Mouse (Mus musculus): Measurements from ENCODE around the gene Mc3r. TPM values are rescaled to one million over a fixed set of nuclear protein-coding genes. Genes with fewer than 3 reads are reported as not detected.

Mc3r gene
- polyA plus RNA-seq (2015; fragmentation: Nextera tagmentation; extraction: Ambion mirVana): 0.18 and 0.24 TPM in 2 replicates

DNA sequence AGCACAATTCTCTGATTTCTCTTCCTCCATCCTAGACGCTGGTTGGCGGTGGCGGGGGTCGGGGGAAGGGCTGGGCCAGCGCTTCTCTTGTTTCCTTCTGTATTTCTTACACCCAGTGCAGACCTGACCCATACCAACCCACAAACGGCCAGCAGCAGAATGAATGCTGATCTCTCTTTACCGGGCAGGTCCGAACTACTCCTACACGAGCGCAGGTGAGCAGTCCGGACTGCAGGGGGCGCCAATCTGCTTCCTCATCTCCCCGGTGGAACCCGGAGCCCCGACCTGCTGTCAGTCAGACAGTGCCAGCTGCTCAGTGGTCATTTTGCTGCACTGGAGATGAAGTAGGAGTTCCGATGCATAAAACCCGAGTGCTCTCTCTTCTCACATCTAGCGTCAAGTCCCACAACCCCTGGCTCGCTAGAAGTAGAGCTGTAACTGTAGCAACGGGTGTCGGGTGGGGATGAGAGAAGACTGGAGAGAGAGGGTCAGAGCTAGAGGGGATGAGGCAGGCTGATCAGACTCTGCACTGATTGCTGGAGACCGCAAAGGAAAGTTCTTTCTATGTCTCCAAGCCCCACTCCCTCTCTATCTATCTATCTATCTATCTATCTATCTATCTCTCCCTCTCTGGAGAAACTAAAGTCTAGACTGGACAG lies at the start of gene Mc3r:
Gene Mc3r (plus strand): TSS at position 387 of the 659 bp plus-strand sequence.
- WGBS: 8% methylated on average over 22 of the region's 22 CpGs
- H3K4me1 ChIP-seq: peaks cover 5% of the 10 kb centered on the region
- no peak within 1 kb of the TSS for H3K9ac ChIP-seq (replicated peaks)
- H3K27ac ChIP-seq (replicated peaks): no peak within 1 kb of the TSS
- H3K36me3 ChIP-seq: no peaks in the 10 kb centered on the region
- H3K4me2 ChIP-seq (replicated peaks): peak within 1 kb of the TSS; percentile 29
- peak; percentile 77 for ATAC-seq (replicated peaks)
- H3K9me3 ChIP-seq: no peaks in the 10 kb centered on the region
- peaks cover 41% of the 10 kb centered on the region for H3K27me3 ChIP-seq
- 0 out of 2 replicates have a peak within 1 kb of the TSS, but pooled peaks have one; percentile 5 for H3K4me3 ChIP-seq

DNA sequence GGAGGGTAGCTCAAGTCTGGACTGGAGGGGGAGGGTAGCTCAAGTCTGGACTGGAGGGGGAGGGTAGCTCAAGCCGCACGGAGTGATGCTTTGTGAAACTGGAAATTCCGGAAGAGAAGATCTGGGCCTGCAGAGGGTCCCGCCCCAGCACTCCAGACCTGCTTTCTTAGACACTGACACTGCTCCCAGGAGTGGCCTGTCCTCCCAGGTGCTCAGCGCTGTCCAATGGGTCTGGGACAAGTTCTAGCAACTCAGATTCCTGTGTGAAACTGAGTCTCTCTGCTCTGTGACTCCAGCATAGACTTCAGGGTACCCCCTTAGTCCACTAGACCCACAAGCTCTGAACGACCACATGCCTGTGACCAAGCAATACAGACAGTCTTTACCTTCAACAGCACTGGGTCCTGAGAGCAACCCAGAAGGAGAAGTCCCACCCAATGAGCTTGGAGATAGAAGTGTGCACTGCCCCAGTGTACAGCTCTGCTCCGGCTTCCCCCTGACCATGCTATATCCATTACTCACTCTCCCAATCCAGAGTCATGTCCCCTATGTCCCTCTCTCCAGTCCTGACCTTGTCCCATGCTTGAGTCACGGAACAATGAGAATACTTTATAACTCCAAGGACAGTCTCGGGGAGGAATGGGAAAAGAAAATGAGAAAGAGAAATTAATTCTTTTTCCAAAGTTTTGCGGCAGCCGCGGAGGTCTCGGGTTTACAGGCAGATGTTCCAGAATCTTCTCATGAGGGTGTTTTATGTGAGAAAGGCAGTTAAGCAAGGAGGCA lies 46.1 kb upstream of the Mc3r start:
- no peaks in the 10 kb centered on the region for H3K27me3 ChIP-seq
- H3K27ac ChIP-seq (replicated peaks): no peak overlapping the region
- H3K4me2 ChIP-seq (replicated peaks): no peak overlapping the region
- no peak for ATAC-seq (replicated peaks)
- no peak overlapping the region for H3K9ac ChIP-seq (replicated peaks)
- H3K4me3 ChIP-seq: no peak overlapping the region
- H3K4me1 ChIP-seq: no peaks in the 10 kb centered on the region
- H3K9me3 ChIP-seq: no peaks in the 10 kb centered on the region
- H3K36me3 ChIP-seq: no peaks in the 10 kb centered on the region
- 87% methylated on average over 13 of the region's 13 CpGs for WGBS

DNA sequence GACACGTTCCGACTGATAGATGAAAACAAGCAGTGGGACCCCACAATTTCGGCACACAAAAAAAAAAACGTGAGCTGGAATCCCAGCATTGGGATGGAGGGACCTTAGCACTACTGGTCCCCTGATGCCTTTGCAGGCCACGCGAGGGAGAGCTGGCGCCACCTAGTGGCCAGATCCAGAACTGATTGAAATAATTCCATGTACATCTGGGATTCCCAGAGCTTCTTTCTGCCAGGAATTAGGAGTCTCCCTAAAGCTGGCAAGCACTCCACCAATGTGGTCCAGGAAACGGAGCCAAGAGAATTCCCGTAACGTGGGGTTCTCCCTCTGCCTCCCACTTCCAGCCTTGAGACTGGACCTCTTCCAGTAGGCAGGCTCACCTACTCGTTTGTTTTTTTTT lies 41.3 kb upstream of the Mc3r start:
- 5% methylated on average over 11 of the region's 11 CpGs for WGBS

DNA sequence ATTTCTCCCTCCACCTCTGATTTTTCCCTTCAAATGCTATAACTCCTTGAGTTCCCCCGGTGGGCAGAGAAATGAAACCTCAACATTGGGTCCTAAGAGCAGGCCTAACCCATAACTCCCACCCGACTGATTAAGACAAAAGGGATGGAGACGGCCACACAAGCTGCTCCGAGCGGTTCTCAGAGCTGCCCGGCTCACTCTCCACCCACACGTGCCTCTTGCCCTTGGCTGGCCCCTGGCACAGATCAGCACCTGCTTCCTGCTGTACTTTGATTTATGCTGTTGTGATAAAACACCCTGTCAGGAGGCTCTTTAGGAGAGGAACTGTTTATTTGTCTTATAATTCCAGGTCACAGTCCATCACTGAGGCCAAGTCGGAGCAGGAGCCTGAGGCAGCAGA lies 34.8 kb upstream of the Mc3r start:
- no peak overlapping the region for H3K9ac ChIP-seq (replicated peaks)
- no peaks in the 10 kb centered on the region for H3K36me3 ChIP-seq
- peaks cover 6% of the 10 kb centered on the region for H3K4me1 ChIP-seq
- WGBS: 88% methylated on average over 8 of the region's 8 CpGs
- no peak overlapping the region for H3K4me3 ChIP-seq
- no peaks in the 10 kb centered on the region for H3K9me3 ChIP-seq
- ATAC-seq (replicated peaks): no peak
- no peaks in the 10 kb centered on the region for H3K27me3 ChIP-seq
- H3K4me2 ChIP-seq (replicated peaks): no peak overlapping the region
- H3K27ac ChIP-seq (replicated peaks): no peak overlapping the region

More for the DNA sequence above, 41.3 kb upstream of the Mc3r start:
- Histone ChIP-seq H3K4me3 (no peak overlapping the region), H3K27ac (replicated peaks) (no peak overlapping the region), H3K4me2 (replicated peaks) (no peak overlapping the region), H3K27me3 (no peaks in the 10 kb centered on the region), H3K4me1 (0 out of 2 replicates have a peak, but pooled peaks cover 3% of the 10 kb centered on the region), H3K36me3 (no peaks in the 10 kb centered on the region), H3K9me3 (no peaks in the 10 kb centered on the region), H3K9ac (replicated peaks) (no peak overlapping the region)
- peak; percentile 82 for ATAC-seq (replicated peaks)

DNA sequence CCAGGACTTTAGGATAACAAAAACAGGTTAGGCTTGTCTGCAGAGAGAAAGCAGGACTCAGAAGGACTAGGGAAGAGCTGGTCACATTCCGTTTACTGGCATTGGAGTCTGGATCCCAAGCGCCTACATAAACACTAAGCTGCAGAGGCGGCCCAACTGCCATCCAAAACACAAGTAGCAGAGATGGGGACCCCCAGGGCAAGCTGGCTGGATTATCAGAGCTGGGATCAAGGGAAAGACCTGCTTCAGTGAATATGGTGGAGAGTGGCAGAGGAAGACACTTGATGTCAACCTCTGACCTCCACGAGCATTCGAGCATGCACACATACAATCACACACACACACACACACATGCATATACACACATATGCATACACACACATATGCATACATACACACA lies 34.0 kb upstream of the Mc3r start:
- H3K9me3 ChIP-seq: no peaks in the 10 kb centered on the region
- H3K36me3 ChIP-seq: no peaks in the 10 kb centered on the region
- no peak overlapping the region for H3K4me2 ChIP-seq (replicated peaks)
- peaks cover 6% of the 10 kb centered on the region for H3K4me1 ChIP-seq
- no peak for ATAC-seq (replicated peaks)
- H3K27me3 ChIP-seq: no peaks in the 10 kb centered on the region
- H3K27ac ChIP-seq (replicated peaks): no peak overlapping the region
- WGBS: 93% methylated on average over 5 of the region's 5 CpGs
- H3K9ac ChIP-seq (replicated peaks): no peak overlapping the region
- no peak overlapping the region for H3K4me3 ChIP-seq

DNA sequence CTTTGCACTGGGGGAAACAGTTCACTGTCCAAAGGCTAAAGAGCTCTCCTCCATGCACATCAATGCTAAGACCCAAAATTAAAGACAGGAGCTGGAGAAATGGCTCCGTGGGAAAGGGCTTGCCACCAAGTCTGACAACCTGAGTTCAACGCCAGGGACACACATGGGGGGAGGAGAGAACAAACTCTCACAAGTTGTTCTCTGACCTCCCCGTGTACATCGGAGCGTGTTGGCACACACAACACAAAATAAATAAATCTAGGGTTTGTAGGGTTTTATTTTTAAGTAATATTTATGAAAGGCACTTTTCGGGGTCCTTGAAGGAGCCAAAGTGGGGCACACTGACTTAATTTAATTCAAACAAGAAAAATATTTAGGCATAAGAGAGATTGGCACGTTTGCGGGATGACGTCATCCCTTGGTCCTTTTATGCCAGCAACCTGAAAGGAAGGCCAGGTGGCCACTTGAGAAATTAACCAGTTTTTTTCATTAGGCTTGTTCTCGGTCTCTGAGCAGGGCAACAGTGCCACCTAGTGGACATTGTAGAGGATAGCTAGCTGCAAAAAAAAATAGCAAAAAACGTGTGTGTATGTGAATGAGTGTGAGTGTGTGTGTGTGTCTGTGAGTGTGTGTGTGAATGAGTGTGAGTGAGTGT lies 32.7 kb upstream of the Mc3r start:
- H3K4me3 ChIP-seq: no peak overlapping the region
- ATAC-seq (replicated peaks): peak; percentile 59; the same call in 1 of the 2 replicates
- peaks cover 6% of the 10 kb centered on the region for H3K4me1 ChIP-seq
- no peaks in the 10 kb centered on the region for H3K27me3 ChIP-seq
- H3K9me3 ChIP-seq: no peaks in the 10 kb centered on the region
- H3K36me3 ChIP-seq: no peaks in the 10 kb centered on the region
- H3K4me2 ChIP-seq (replicated peaks): peak overlapping the region; percentile 20; the same call in 1 of the 2 replicates
- H3K27ac ChIP-seq (replicated peaks): no peak overlapping the region; the same call in 1 of the 2 replicates
- 15% methylated on average over 11 of the region's 11 CpGs for WGBS
- no peak overlapping the region for H3K9ac ChIP-seq (replicated peaks)

DNA sequence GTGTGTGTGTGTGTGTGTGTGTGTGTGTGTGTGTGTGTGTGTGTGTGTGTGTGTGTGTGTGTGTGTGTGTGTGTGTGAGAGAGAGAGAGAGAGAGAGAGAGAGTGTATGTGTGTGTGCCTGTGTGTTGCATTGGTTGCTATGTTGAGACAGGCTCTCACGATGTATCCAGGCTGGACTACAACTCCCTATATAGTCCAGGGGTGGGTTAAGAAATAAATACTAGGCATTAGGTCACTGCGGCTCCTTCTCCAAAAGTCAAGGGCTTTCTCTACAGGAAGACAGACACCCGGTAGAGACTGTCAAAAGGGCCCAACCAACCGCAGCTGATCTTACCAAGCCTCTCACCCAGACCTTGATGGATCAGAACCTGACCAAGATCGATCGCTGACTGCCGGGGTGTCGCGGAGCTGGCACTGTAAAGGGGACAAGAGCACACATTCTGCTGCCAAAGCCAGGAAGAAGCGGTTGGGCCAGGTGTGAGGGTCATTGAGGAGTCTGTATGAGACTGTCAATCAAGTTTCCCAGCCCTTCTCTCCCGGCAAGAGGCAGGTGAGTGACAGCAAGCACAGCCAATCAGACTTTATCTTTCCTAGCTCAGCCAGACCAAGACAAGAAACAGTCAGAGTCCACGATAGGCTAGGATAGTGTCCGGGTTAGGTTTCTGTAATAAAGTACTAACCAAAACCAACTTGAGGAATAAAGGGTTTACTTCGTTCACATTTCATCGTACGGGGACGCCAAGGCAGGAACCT lies 32.0 kb upstream of the Mc3r start:
- no peak overlapping the region for H3K9ac ChIP-seq (replicated peaks)
- WGBS: 65% methylated on average over 17 of the region's 17 CpGs
- H3K27ac ChIP-seq (replicated peaks): no peak overlapping the region
- no peak overlapping the region for H3K4me2 ChIP-seq (replicated peaks)
- peaks cover 6% of the 10 kb centered on the region for H3K4me1 ChIP-seq
- peak; percentile 55; the same call in 1 of the 2 replicates for ATAC-seq (replicated peaks)
- H3K4me3 ChIP-seq: no peak overlapping the region
- H3K9me3 ChIP-seq: no peaks in the 10 kb centered on the region
- H3K27me3 ChIP-seq: no peaks in the 10 kb centered on the region
- H3K36me3 ChIP-seq: no peaks in the 10 kb centered on the region

DNA sequence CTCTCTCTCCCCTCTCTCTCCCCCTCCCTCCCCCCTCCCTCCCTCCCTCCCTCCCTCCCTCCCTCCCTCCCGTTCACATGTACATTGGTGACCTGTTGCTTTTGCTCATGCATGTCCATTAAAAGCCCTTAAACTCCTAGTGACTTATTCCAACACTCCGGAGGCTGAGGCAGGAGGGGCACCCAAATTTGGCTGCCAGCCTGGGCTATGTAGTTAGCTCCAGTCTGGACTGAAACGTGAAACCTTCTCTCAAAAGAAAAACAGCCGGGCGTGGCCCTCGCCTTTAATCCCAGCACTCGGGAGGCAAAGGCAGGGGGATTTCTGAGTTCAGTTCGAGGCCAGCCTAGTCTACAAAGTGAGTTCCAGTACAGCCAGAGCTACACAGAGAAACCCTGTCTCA lies 30.4 kb upstream of the Mc3r start:
- 60% methylated on average over 8 of the region's 8 CpGs for WGBS
- no peak overlapping the region for H3K27ac ChIP-seq (replicated peaks)
- H3K9me3 ChIP-seq: no peaks in the 10 kb centered on the region
- H3K4me3 ChIP-seq: no peak overlapping the region
- peaks cover 11% of the 10 kb centered on the region for H3K4me1 ChIP-seq
- no peak overlapping the region for H3K4me2 ChIP-seq (replicated peaks)
- no peaks in the 10 kb centered on the region for H3K27me3 ChIP-seq
- H3K36me3 ChIP-seq: no peaks in the 10 kb centered on the region
- H3K9ac ChIP-seq (replicated peaks): no peak overlapping the region
- no peak for ATAC-seq (replicated peaks)

DNA sequence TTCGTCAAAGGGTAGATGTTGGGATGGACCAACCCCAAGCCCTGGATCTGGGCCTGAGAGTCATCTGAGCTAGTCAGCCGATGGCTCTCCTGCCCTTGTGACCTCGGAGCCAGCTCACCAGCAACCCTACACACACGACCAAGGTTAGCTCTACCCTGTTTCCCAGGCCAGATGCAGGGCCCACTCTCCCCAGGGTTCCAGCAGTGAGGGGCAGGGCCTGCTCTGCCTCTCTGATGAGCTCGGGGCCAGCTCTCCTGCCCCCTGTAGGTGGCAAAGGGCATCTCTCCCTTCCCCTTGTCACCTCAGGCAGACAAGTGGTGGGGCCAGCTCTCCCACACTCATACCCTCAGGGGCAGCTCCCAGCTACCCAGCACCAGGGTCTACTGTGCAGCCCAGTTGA lies 29.1 kb upstream of the Mc3r start:
- H3K4me2 ChIP-seq (replicated peaks): no peak overlapping the region
- H3K27ac ChIP-seq (replicated peaks): no peak overlapping the region
- ATAC-seq (replicated peaks): no peak
- peaks cover 11% of the 10 kb centered on the region for H3K4me1 ChIP-seq
- H3K4me3 ChIP-seq: no peak overlapping the region
- H3K27me3 ChIP-seq: no peaks in the 10 kb centered on the region
- H3K9ac ChIP-seq (replicated peaks): no peak overlapping the region
- 66% methylated on average over 5 of the region's 5 CpGs for WGBS
- H3K9me3 ChIP-seq: no peaks in the 10 kb centered on the region
- no peaks in the 10 kb centered on the region for H3K36me3 ChIP-seq

DNA sequence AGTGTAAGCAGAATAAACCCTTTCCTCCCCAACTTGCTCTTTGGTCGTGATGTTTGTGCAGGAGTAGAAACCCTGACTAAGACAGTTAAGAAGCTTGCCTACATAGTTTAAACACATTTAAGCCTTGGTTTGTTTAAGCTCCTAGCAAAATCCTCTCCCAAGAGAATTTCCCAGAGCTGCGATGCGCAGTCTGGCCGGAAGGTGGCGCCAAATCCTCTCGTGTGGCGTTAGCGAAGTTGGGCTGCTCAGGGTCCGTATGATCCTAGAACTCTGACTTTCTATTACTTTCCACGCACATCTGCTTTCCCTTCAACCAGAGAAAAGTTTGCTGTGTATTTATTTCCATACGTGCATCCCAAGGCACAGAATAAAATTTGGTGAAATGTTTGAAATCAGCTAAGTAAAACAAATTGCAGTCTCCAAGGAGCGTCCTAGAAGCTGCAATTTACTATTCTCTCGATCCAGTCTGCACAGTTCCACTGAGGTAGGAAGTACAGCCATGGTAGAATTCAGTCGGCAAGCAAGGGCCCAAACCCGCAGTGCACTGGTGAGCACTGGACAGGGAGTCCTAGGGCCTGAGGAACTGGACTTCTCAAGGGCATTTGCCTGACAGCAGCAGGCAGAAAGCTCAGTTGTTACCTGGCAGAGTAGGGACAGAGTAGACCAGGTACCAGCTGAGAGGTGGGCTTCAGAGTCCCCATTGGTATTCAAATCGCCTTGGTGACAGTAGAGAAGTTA lies 26.5 kb upstream of the Mc3r start:
- Histone ChIP-seq H3K27me3 (no peaks in the 10 kb centered on the region), H3K27ac (replicated peaks) (no peak overlapping the region), H3K36me3 (no peaks in the 10 kb centered on the region), H3K4me2 (replicated peaks) (no peak overlapping the region), H3K4me1 (0 out of 2 replicates have a peak, but pooled peaks cover 5% of the 10 kb centered on the region), H3K4me3 (no peak overlapping the region), H3K9ac (replicated peaks) (no peak overlapping the region), H3K9me3 (no peaks in the 10 kb centered on the region)
- 7% methylated on average over 16 of the region's 16 CpGs for WGBS
- ATAC-seq (replicated peaks): no peak

DNA sequence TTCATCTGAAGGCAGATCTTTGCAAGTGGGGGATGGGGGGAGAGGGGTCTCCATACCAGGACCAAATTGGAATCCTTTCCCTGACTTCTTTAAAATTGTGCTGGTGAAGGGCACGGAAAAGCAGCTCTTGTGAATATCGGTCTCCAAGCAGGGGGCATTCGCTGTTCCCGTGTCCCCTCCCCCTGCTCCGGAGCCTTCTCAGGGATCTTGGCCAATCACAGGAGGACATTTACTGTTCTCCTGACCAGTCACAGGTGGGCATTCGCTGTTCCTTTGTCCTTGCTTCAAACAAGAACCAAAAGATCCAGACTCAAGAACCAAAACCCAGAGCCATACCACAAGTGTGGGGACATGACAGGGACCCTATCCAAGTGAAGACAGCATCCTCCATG lies 25.9 kb upstream of the Mc3r start:
- no peak overlapping the region for H3K4me2 ChIP-seq (replicated peaks)
- H3K9ac ChIP-seq (replicated peaks): no peak overlapping the region
- H3K4me1 ChIP-seq: 0 out of 2 replicates have a peak, but pooled peaks cover 7% of the 10 kb centered on the region
- no peaks in the 10 kb centered on the region for H3K36me3 ChIP-seq
- no peak for ATAC-seq (replicated peaks)
- no peaks in the 10 kb centered on the region for H3K9me3 ChIP-seq
- H3K27ac ChIP-seq (replicated peaks): no peak overlapping the region
- WGBS: 8% methylated on average over 6 of the region's 6 CpGs
- H3K4me3 ChIP-seq: no peak overlapping the region
- no peaks in the 10 kb centered on the region for H3K27me3 ChIP-seq
